Mouse (Mus musculus) brain, embryonic 14.5 days (tissue): ENCODE data around the gene Gabpb1.

ENCODE experiments used
- CTCF ChIP-seq: fragments of 200-500 bp; IDR thresholded peaks from 2 replicates; pipeline ENCODE4 v1.5.1; 2012; ENCODE audit warnings: inconsistent platforms, mild to moderate bottlenecking, moderate library complexity, borderline replicate concordance; ENCODE audit not compliant: insufficient read depth, insufficient read length; ENCODE audit errors: extremely low read depth
- POLR2A ChIP-seq: fragments of 200-500 bp; IDR thresholded peaks from 2 replicates; pipeline ENCODE4 v1.6.1; 2012; ENCODE audit warnings: mild to moderate bottlenecking, inconsistent platforms, borderline replicate concordance; ENCODE audit not compliant: poor library complexity, insufficient read depth, insufficient read length, severe bottlenecking; ENCODE audit errors: extremely low read depth

GRCm38 (mm10) chr2:126677366-126677765, 1.2 kb upstream of the Gabpb1 start:
- TF ChIP-seq CTCF = no peak
- no peak for TF ChIP-seq POLR2A
